Mouse (Mus musculus) heart, postnatal 0 days (tissue): ENCODE data around the gene Esm1.

Experiments used
- CTCF ChIP-seq: IDR thresholded peaks from 2 replicates; pipeline ENCODE4 v1.5.1; 2016; ENCODE audit warnings: antibody characterized with exemption, control low read depth, low read depth
- EP300 ChIP-seq: IDR thresholded peaks from 2 replicates; pipeline ENCODE4 v1.6.1; 2016; ENCODE audit warnings: antibody characterized with exemption, low read depth

GRCm38 (mm10) chr13:113196808-113197674 lies 12.4 kb upstream of the Esm1 start:
- no peak for TF ChIP-seq CTCF
- TF ChIP-seq EP300: no peak
